Mouse (Mus musculus): ENCODE results near the gene Auh.
A peak's percentile ranks its signal among the peaks of the same experiment; 100 is the strongest.

Auh gene

DNA sequence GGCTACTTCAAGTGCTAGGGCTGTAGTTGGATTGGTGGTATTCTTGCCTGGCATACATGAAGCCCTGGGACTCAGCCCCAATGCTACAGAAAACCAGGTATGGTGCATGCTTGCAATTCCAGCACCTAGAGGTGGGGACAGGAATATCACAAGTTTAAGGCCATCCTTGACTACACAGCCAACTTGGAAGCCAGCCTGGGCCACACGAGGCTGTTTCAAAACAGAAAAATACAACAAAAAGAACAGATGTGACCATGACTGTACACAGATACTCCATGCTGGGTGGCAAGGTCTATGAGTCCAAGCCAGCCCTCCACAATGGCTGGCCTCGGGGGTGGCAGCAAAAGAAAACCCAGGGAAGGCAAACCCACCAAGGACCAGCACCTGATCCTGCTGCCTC, 95.7 kb downstream of the Auh start:
- no peak for DNase-seq (ENCODE audit: low spot score)

DNA sequence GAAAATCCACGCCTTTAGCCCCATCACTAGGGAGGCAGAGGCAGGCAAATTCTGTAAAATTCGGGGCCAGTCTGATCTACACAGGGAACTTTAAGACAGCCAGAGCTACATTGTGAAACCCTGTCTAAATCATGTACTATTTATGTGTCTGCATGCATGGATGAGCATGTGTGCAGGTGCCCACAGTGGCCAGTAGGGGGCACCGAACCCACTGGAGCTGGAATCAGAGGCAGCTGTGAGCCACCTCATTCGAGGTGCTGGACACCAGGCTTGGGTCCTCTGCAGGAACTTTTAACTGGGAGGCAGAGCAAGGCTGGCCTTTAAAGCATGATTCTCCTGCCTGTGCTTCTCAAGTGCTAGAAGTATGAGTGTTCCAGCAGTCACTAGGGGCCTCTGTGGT, 96.3 kb downstream of the Auh start:
- DNase-seq (ENCODE audit: low spot score) = no peak

DNA sequence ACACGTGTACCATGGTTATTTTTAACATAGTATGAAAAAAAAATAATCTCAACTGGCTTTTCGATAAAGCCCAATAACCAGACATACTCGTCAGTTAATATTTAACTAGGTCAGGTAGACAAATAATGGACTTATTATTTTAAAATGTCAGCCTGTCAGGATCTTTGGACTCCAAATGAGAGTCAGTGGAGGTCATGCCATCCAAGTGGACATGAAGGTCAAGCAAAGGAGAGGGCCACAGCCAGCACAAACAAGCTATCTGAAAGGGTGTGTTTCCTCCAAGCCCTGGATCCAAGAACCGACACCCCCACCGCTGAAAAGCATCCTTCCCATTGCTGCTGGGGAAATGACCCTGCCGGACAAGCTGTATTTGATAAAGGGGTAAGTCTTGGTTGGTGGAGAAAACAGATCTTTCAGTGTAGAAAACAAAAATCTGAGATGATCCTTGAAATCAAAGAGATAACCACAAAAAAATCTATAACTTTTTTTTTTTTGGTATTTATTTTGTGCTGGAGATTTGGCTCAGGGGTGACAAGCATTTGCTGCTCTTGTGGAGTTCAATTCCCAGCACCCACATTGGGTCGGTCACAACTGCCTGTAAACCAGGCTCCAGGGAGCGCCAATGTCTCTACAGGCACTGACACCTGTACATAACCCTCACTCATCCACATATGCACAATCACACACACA, 96.9 kb downstream of the Auh start:
- no peak for DNase-seq (ENCODE audit: low spot score)

DNA sequence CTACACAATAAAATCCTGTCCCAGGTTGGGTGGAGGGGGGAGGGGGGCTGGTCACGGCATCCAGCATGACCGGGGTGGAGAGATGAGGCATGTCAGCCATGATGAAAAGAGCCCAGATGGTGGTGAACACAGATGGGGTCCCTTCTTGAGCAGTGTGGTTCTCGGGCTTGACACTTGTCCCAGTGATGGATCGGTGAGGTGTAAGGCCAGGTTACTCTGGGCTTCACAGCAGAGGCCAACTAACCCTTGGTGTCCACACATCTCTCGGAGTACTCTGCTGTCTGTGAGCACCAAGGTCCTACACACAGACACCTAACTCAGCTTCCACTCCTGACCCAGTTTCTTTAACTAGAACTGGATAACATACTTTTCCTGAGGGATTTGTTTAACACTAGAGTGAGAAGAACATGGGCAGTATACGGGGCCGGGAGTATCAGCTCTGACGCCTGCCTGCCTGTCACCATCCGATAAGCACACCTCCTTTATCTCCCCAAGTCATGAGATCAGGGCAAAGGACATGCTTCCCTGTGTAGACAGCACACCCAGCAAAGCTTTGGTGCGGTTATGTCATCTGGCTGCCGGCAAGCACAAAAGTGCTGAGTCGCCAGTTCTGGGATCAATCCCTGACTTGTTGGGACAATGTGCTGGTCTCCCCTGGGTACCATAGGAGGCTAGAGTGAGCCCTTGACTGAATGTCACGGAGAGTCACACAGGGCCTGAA, 98.3 kb downstream of the Auh start:
- no peak for DNase-seq (ENCODE audit: low spot score)

DNA sequence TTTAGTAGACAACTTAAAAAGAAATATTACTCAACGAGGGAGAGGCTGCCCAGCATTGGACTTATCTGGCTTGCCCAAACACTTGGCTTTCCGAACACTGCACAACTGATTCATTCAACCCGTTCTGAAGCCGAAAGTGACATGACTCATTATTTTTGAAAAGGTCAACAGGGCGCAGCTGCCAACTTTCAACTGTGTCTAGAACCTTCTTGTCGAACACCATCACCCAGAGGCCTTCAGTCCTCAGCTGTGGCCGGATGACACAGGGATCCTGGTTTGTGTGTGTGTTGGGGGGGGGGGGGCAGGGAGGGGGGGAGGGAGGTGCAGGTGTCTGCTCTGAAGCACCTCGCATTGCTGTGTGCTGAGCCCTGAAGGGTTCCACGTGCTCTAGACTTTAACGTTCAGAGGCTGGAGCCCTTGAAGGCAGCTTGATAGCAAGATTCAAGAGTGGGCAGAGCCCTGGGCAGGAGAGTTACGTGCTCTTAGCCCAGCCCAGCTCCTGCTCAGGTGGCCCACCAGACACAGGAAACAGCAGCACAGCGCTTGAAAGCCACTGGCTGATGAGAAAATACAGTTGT, 100.4 kb downstream of the Auh start:
- DNase-seq (ENCODE audit: low spot score) = peak; percentile 81

DNA sequence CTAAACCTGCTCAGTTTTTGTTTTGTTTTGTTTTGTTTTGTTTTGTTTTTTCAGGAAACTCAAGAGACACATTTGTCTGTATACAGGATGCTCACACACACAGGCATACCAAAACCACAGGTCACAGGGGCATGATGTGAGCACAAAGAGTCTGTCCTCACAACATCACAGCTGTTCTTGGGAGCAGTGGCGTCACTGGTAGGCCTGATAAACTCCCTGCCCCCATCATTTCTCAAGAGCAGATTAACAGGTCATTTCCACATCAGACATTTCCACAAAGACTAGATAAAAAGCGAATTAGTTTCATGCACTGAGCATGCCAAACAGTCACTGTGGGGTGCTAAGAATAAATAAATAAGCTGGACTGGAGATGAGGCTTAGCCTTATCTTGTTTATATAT, 101.3 kb downstream of the Auh start:
- no peak for DNase-seq (ENCODE audit: low spot score)

DNA sequence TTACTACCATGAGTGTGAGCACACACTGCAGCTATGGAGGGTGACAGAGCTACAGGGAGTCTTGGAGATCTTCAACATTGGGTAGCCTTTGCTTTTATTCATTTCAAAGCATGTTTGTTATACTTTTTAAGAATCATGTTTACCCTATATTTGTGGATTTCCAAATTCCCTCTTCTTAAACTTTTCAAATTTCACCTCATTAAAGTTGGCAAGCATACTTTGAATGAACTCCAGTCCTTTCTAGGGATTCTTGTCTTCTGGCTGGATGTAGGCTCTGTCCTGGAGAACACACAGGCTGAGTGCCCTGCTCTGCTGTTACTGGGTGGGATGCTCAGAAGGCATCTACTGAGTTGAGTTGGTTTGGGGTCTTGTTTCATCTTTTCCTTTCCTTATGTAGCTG, 102.8 kb downstream of the Auh start:
- no peak for DNase-seq (ENCODE audit: low spot score)

DNA sequence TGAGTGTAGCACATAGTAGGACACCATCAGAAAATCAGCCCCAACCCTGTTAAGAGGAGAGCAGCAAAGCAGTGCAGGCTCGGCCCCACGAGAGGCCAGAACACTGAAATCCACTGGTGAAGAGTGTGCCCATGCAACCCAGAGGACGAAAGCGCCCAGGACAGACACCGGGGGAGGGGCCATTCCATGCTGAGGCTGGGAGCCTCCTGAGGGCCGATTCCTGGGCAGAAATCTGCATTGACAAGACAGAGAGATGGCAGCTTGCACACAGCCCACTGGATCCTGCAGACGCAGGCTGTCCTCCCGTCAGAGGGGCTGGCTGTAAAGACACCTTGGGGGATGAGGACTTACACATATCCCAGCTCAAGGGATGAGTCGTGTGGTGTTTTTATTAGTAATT, 104.7 kb downstream of the Auh start:
- no peak for DNase-seq (ENCODE audit: low spot score)

DNA sequence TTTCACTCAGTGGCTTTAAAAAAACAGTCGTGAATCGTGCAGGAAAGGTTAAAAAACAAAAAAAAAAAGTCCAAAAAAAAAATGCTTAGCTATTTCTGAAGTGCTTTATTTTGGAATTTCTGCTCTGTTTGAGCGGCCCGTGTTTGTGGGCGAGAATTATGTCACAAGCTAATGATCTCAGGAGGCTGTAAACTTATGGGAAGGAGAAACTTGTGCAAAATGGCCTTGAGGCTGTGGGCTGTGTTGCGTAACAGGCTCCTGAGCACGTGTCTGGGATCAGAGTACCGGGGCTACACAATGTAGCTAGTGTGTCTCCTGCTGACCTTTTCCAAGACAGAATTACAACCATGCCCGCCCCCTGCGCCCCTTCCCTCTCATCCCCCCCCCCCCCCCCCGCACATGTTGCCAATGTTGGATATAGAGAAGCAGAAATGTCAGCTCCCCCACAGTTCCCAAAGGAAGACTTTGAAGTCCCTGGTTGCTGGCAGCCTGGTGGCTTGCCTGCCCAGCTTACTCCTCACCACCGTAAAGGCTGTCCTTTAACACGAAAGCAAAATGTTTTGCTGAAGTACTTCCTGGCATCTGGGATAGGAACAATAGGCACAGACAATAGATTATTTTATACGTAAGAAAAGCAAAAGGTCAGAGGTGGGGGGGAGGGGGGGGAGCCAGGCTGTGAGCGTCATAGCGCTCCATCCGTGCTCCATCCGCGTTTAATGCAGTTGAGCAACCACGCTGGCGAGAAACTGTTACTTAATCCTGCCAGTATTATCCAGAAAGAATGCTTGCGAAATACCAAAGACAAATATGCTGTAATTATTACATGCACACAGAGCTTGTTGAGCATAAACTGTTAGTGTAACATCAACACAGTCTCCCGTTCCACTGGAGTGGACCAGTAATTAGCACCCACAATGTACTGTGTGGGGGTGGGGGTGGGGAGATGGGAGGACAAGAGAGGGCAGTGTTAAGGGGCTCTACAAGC, 107.0 kb downstream of the Auh start:
- DNase-seq (ENCODE audit: low spot score) = peak; percentile 87

DNA sequence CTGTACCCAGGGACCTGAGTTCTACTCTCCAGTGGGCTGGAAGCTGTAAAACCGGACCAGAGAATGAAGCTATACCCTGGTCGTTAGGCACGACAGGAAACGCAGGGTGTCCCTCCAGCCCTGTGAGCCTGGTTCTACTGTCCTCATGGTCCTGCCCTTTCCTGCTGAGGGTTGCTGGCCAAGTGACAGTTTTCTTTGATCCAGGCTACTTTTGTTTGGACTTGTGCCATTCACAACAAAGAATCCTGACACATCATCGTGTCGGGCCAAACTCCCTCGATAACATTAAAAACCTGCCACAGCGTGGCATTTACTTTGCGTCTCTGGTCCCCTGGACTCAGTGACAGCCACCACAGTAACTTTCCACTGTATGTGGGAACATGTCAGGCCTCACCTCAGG, 107.9 kb downstream of the Auh start:
- DNase-seq (ENCODE audit: low spot score) = peak; percentile 61

DNA sequence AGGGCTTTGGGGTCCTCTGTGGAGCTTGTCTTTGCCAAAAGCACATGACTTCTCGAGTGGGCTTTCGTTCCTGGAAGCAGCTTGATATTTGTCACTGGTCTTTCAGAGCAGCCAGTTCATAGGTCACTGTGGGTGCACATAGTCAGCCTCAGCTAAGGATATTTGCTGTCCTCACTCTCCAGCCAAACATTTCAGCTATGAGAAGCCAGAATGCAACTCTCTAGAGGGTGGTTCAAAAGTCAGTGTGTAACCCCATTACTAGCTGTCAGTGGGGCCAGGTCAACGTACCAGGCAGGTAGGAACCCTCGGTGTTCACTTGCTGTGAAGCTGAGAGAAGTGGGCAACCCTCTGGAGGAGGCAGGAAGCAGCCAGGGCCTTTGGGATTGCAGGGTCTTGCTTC, 109.6 kb downstream of the Auh start:
- DNase-seq (ENCODE audit: low spot score) = no peak

DNA sequence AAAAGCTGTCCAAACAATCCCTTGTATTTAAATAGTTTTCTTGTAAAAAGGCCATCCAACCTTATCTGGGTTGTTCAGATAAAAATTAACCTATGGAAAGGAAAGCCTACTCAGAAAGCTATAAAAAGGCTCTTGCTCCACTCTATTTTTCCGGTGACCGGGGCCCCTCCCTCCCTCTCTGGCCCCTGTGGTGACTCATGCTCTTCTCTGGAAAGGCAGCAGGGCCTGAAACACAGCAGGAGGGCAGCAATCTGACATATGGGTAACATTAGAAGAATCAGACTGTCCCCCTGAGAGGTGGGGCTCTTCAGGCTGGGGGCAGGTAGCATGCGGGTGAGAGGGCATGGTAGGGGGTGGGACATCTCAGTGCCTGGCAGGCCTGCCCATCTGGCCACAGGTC, 110.7 kb downstream of the Auh start:
- peak; percentile 63 for DNase-seq (ENCODE audit: low spot score)

DNA sequence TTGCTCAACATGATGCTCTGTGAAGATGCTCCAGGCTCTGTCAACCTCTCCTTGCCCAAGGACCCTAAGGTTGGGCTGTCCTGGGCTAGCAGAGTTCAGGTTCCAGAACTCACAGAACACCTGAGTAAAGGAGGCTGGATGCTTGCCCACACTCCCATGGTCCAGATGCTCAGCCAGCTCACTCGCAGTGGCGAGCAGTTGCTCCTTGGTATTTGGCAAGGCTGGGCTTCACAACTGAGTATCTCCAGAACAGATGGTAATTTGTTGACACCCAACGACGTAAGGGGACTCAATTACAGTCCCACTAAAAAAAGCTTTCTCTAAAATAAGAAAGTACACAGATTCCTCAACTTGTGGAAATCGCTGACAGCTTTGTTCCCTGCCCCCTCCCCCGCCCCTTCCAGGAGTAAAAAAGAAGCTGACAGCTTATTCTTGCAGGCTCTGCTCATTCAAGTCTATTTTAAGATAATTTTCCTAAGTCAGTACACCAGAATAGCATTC, 111.4 kb downstream of the Auh start:
- no peak for DNase-seq (ENCODE audit: low spot score)

DNA sequence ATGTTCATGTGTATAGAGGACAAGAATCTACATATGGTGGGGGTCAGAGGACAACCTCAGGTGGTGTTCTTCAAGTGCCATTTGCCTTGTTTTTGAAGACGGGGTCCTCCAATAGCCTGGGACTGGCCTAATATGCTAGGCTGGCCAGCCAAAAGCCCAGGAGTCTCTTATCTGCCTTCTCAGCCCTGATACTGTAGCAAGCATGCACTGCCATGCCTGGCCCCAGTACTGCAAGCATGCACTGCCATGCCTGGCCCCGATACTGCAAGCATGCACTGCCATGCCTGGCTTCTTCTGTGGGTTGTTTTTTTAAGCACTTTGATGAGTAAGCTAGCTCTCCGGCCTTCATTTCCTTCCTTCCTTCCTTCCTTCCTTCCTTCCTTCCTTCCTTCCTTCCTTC, 115.7 kb downstream of the Auh start:
- no peak for DNase-seq (ENCODE audit: low spot score)

DNA sequence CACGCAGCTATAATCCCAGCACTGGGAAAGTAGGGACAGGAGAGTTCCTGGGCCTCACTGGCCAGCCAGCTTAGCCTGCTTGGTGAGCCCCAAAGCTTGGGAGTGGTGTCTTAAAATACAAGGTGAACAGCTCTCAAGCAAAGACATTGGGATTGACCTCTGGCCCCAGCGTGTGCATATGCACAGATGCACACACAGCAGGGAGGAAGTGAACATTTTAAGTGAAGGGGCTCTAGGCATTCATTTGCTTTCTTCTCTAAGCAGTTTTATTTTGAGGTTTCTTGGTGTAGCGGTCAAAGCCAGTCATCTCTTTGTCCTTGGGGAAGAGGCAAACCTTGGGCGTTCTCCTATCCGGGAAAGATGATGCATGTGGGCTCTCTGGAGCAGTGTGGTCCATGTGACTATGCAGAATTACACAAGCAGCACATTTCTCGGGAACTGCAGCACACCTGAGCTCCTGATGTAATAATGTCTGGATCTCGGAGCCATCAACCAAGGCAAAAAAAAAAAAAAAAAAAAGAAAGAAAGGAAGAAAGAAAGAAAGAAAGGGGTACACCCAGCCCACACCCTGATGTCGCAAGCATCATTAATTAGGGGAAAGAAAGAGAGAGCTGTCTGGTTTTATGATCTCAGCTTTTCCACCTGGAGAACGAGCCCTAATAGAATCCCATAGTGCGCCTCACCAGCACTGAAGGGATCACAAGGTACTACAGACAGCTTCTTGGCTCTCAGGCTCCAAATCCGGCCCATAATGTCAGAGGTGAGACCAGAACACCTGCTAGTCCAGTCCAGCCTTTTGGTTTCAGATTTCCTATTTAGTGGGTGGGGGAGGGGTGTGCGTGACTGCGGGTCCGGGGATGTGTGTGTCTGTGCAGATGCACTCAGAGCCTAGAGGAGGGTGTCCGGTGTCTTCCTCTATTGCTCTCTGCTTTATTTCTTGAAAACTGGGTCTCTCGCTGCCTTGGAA, 116.6 kb downstream of the Auh start:
- no peak for DNase-seq (ENCODE audit: low spot score)

DNA sequence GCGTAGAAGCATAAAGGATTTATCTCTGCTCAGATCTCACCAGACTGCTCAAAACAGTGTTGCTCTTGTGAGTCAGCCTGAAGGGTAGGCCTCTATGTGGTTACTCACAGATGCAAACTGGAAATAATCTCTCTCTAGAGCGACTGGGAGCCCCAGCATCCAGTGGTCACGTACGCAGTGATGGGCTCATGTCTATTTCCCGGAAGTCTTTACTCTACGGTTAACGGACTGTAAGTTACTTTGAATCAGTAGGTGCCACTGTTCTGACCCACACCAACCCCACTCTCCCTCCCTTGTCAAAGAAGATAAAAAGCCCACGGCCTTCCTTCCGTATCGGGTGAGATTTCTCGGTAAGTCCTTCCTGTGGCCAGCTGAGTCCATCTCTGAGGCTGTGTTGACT, 121.8 kb downstream of the Auh start:
- DNase-seq (ENCODE audit: low spot score) = no peak

DNA sequence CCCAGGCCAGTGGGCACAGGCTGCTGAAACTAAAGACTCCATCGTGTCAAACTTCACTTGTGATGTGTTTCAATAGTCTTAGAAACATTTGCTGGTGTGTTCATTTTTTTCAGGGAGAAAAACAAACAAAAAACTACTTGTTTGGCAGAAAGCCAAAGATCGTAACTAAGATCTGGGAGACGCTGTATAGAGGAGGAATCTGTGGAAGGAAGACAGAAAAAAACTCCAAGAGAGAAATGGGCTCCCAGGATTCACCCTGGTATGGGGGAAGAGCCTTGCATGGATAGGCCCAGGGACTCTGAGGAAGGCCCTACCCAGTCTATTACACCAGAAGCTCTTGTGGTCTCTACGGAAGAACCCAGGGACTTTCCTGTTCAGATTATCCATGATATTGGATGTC, 123.5 kb downstream of the Auh start:
- no peak for DNase-seq (ENCODE audit: low spot score)

DNA sequence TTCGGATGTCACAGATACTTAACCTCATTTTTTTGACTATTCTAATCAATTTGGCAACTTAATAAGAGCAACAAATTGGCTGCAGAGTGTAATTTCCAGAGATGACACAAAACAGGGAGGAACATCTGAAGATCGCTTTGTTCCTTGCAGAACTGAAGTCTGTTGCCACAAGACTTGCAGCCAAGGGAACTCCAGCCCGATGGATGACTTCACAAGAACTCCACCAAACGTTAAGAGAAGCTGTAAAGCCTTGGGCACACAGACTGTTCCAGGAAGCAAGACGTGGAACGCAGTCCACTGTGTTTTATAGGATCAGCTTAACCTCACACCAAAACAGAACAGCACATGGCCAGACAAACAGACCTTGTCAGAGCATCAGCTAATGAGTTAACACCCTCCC, 123.9 kb downstream of the Auh start:
- no peak for DNase-seq (ENCODE audit: low spot score)

DNA sequence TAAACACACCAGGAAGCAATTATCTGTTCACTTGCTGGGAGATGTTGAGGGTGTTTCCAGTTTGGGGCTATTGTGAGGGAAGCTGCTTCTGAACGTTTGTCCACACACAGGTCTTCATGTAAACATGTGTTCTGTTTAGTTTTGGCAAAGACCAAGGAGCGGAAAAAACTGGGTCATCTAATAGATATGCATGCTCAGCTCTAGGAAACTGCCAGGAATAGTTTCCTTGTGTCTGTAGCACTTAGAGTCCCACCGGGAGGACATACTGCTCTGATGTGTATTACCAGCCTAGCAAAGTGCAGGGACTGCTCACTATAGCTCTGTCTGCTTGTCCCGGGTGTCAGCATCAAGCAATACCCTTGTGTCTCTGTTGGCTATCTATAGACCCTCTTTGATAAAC, 127.0 kb downstream of the Auh start:
- peak; percentile 39 for DNase-seq (ENCODE audit: low spot score)

DNA sequence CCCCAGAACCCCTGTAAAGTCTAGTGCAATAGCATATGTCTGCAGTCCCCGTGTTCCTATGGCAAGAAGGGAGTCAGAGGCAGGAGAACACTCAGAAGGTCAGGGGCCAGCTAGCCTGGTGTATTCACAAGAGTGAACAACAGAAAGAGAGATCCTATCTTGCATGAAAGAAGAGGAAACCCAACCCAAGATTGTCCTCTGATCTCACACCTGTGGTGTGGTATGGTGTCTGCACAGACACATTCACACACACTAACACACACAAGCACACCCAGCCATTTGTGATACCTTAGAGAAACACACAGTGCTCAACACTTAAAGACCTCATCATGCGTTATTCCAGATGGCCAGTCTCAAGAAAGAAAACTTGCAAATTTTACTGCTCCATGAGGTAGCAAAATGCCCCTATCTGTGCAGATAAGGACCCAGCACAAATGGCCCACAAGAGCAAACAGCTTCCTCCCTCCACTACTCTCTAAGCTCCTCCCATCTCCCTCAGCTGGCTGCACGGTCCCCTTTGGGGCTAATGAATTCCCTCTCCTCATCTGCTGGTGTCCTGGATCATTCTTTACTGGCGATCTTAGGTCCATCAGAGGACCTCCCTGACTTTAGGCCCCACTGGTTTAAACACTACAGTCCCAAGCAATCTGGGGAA, 128.7 kb downstream of the Auh start:
- no peak for DNase-seq (ENCODE audit: low spot score)

DNA sequence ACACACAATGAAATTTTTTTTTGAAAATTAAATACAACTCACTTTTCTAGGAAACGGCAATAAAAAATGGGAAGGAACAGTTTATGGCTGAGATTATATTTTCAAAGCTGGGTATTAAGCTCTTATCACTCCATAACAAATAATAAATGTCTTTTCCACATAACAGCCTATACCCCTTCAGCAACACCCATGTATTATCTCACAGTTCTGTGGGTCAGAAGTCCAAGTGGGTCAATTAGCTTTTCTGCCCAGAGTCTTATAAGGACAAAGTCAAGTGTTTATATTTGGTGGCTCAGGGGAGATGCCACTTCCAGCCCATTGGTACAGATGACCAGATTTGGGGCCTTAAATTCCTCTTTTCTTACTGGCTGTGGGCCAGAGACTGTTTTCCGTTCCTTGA, 129.4 kb downstream of the Auh start:
- DNase-seq (ENCODE audit: low spot score) = no peak

All from lung, postnatal 25 days (tissue).